Mouse (Mus musculus): ENCODE results near the gene Asxl1. TPM values are rescaled to one million over a fixed set of nuclear protein-coding genes. Genes with fewer than 3 reads are reported as not detected.

Gene Asxl1
- polyA plus RNA-seq (2014; fragmentation: Nextera tagmentation; extraction: Ambion mirVana) = 14.0 and 17.0 TPM in 2 replicates

DNA sequence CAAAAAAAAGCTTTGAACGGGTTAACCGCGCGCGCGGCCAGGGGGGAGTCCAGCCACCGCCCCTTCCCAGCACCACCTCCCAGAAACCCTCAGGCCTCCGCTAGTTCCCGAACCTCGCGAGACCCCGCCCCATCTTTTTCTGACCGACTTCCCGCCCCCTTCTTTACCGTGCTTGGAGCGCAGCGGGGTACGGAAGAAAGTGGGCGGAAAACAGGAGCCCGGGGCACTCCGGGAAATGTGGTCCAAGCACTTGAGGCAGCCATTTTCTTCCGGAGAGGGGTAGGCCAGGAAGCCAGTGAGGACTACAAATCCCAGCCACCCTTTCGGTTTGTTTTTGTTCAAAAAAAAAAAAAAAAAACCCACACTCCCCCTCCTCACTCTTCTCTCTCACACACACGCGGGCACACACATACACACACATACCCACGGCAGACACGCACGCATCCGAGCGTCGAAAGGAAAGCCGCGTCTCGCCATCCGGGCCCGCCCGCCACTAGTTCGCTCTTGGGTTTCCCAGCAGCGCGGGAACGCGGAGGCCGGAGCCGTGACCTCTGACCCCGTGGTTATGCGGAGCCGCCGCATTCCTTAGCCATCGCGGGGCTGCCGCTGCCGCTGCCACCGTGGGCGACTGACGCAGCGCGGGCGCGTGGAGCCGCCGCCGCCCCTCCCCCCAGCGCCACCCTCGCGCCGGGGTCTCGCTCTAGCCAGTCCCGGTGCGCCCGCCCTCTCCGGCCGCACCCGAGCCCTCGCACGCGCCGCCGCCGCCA, at the start of gene Asxl1:
TSS of gene Asxl1 (plus strand) at position 376 of the 767 bp plus-strand sequence.
- ATAC-seq (ENCODE audit: insufficient number of reproducible peaks, insufficient read depth, low FRiP score, low read depth) = peak; percentile 95
- peak within 1 kb of the TSS; percentile 75 for H3K4me2 ChIP-seq (ENCODE audit: low read length)
- H3K27ac ChIP-seq (replicated peaks in 1 of 2; ENCODE audit: control insufficient read depth in 1 of 2, insufficient read depth in 1 of 2, low read depth in 2 of 2, low read length in 2 of 2) = peak within 1 kb of the TSS; percentile 99 to 100
- peak within 1 kb of the TSS; percentile 86 to 96 for H3K4me3 ChIP-seq (ENCODE audit: control insufficient read depth in 1 of 2, insufficient read depth in 1 of 2, low read depth in 1 of 2, low read length in 2 of 2)
- no peaks in the 10 kb centered on the region for H3K27me3 ChIP-seq (ENCODE audit: control insufficient read depth, insufficient read depth, low read length)
- H3K9ac ChIP-seq (ENCODE audit: low read length) = peak within 1 kb of the TSS; percentile 99
- WGBS = under 1% methylated on average over 70 of the region's 79 CpGs
- peaks cover 13% of the 10 kb centered on the region for H3K36me3 ChIP-seq (ENCODE audit: control insufficient read depth, insufficient read depth, low read length)
- no peaks in the 10 kb centered on the region for H3K9me3 ChIP-seq (ENCODE audit: control insufficient read depth, low read length)
- H3K4me1 ChIP-seq (ENCODE audit: control insufficient read depth in 2 of 2, insufficient read depth in 2 of 2, low read length in 2 of 2) = peaks cover 6 to 32% of the 10 kb centered on the region in 2 experiments

DNA sequence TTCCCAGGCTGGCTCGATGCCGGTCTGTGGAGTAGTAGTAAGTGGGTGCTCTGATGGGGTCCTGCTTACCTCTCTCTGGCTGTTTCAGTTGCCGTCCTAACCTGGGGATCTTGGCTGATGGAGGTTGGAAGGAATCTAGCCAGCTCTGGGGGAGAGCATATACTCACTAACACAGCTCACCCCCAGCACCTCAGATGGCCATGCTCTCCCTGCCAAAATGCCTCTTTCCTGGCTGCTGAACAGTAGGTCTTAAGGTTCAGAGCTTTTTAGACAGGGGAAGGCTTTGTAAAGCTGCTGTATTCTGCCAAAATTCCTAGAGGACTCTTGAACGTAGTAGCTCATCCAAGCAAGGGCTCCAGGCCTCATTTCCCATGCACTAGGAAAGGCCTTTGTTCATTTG, 47.9 kb upstream of the Asxl1 start:
- no peak overlapping the region for H3K4me2 ChIP-seq (ENCODE audit: low read length)
- H3K4me3 ChIP-seq (ENCODE audit: control insufficient read depth in 1 of 2, insufficient read depth in 1 of 2, low read depth in 1 of 2, low read length in 2 of 2) = no peak overlapping the region
- WGBS = 89% methylated on average over 4 of the region's 4 CpGs
- 0 out of 2 replicates have a peak, but pooled peaks cover 3% of the 10 kb centered on the region for H3K36me3 ChIP-seq (ENCODE audit: control insufficient read depth, insufficient read depth, low read length)
- H3K4me1 ChIP-seq (ENCODE audit: control insufficient read depth in 2 of 2, insufficient read depth in 2 of 2, low read length in 2 of 2) = no peaks in the 10 kb centered on the region
- H3K27me3 ChIP-seq (ENCODE audit: control insufficient read depth, insufficient read depth, low read length) = no peaks in the 10 kb centered on the region
- no peaks in the 10 kb centered on the region for H3K9me3 ChIP-seq (ENCODE audit: control insufficient read depth, low read length)
- no peak for ATAC-seq (ENCODE audit: insufficient number of reproducible peaks, insufficient read depth, low FRiP score, low read depth)
- no peak overlapping the region for H3K27ac ChIP-seq (replicated peaks in 1 of 2; ENCODE audit: control insufficient read depth in 1 of 2, insufficient read depth in 1 of 2, low read depth in 2 of 2, low read length in 2 of 2)
- H3K9ac ChIP-seq (ENCODE audit: low read length) = no peak overlapping the region

- Histone ChIP-seq H3K27me3 (ENCODE audit: control insufficient read depth, insufficient read depth, low read length) (no peaks in the 10 kb centered on the region), H3K4me1 (ENCODE audit: control insufficient read depth in 2 of 2, insufficient read depth in 2 of 2, low read length in 2 of 2) (no peaks in the 10 kb centered on the region), H3K4me2 (ENCODE audit: low read length) (no peak overlapping the region), H3K9ac (ENCODE audit: low read length) (no peak overlapping the region), H3K4me3 (ENCODE audit: control insufficient read depth in 1 of 2, insufficient read depth in 1 of 2, low read depth in 1 of 2, low read length in 2 of 2) (no peak overlapping the region), H3K27ac (replicated peaks in 1 of 2; ENCODE audit: control insufficient read depth in 1 of 2, insufficient read depth in 1 of 2, low read depth in 2 of 2, low read length in 2 of 2) (no peak overlapping the region), H3K9me3 (ENCODE audit: control insufficient read depth, low read length) (no peaks in the 10 kb centered on the region), H3K36me3 (ENCODE audit: control insufficient read depth, insufficient read depth, low read length) (0 out of 2 replicates have a peak, but pooled peaks cover 3% of the 10 kb centered on the region)
- WGBS = 76% methylated on average over 4 of the region's 4 CpGs
- ATAC-seq (ENCODE audit: insufficient number of reproducible peaks, insufficient read depth, low FRiP score, low read depth) = no peak
These were observed 47.2 kb upstream of the Asxl1 start for GRCm38 (mm10) chr2:153298460-153298859.

DNA sequence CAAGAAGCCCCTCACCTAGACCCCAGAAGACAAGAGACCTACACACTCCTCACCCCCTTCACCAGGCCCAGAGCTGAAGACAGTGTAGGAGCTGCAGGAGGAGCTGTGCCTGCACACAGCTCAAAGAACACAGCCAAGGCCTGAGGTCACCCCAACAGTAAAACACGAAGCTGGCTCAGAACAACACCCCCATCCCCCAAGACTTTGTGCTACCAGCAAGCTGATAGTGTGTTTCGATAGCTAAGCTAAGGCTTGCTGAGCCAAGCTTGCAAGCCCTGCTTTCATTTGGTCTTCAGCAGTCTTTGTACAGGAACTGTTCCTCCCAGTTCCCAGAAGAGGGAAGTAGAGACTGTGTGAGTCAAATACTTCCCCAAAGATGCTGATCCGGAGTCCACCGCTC, 46.8 kb upstream of the Asxl1 start:
- no peak overlapping the region for H3K27ac ChIP-seq (replicated peaks in 1 of 2; ENCODE audit: control insufficient read depth in 1 of 2, insufficient read depth in 1 of 2, low read depth in 2 of 2, low read length in 2 of 2)
- WGBS = 67% methylated on average over 4 of the region's 4 CpGs
- no peak for ATAC-seq (ENCODE audit: insufficient number of reproducible peaks, insufficient read depth, low FRiP score, low read depth)

GRCm38 (mm10) chr2:153301123-153301522, 44.5 kb upstream of the Asxl1 start:
- Histone ChIP-seq H3K27me3 (ENCODE audit: control insufficient read depth, insufficient read depth, low read length) (no peaks in the 10 kb centered on the region), H3K9me3 (ENCODE audit: control insufficient read depth, low read length) (no peaks in the 10 kb centered on the region), H3K4me1 (ENCODE audit: control insufficient read depth in 2 of 2, insufficient read depth in 2 of 2, low read length in 2 of 2) (peaks cover 4 to 7% of the 10 kb centered on the region in 2 experiments), H3K4me3 (ENCODE audit: control insufficient read depth in 1 of 2, insufficient read depth in 1 of 2, low read depth in 1 of 2, low read length in 2 of 2) (no peak overlapping the region), H3K36me3 (ENCODE audit: control insufficient read depth, insufficient read depth, low read length) (no peaks in the 10 kb centered on the region), H3K9ac (ENCODE audit: low read length) (no peak overlapping the region), H3K4me2 (ENCODE audit: low read length) (no peak overlapping the region), H3K27ac (replicated peaks in 1 of 2; ENCODE audit: control insufficient read depth in 1 of 2, insufficient read depth in 1 of 2, low read depth in 2 of 2, low read length in 2 of 2) (no peak overlapping the region)
- 91% methylated on average over 5 of the region's 5 CpGs for whole genome bisulfite sequencing
- no peak for ATAC-seq (ENCODE audit: insufficient number of reproducible peaks, insufficient read depth, low FRiP score, low read depth)

More for the DNA sequence above, 46.8 kb upstream of the Asxl1 start:
- Histone ChIP-seq H3K36me3 (ENCODE audit: control insufficient read depth, insufficient read depth, low read length) (0 out of 2 replicates have a peak, but pooled peaks cover 3% of the 10 kb centered on the region), H3K4me2 (ENCODE audit: low read length) (no peak overlapping the region), H3K4me1 (ENCODE audit: control insufficient read depth in 2 of 2, insufficient read depth in 2 of 2, low read length in 2 of 2) (no peaks in the 10 kb centered on the region), H3K9me3 (ENCODE audit: control insufficient read depth, low read length) (no peaks in the 10 kb centered on the region), H3K4me3 (ENCODE audit: control insufficient read depth in 1 of 2, insufficient read depth in 1 of 2, low read depth in 1 of 2, low read length in 2 of 2) (no peak overlapping the region), H3K27me3 (ENCODE audit: control insufficient read depth, insufficient read depth, low read length) (no peaks in the 10 kb centered on the region), H3K9ac (ENCODE audit: low read length) (no peak overlapping the region)

DNA sequence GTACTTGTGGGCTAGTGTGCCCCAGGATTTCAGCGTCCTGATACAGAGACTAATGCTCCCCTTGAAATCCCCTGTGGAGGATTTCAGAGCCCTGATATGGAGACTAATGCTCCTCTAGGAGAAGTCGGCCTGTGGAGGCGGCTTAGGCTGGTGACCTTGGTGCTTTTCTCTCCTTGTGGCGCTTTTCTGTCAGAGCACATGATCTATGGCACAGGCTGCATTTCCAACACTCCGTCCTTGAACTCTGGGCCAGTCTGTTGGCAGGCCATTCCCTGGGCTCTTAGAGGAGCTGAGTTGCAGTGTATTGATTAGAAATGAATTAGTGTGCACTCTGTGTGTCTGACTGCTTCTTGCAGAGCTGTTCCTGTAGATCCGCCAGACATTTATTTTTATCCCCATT, 40.4 kb upstream of the Asxl1 start:
- Histone ChIP-seq H3K4me1 (ENCODE audit: control insufficient read depth in 2 of 2, insufficient read depth in 2 of 2, low read length in 2 of 2) (peaks cover 4 to 9% of the 10 kb centered on the region in 2 experiments), H3K27me3 (ENCODE audit: control insufficient read depth, insufficient read depth, low read length) (no peaks in the 10 kb centered on the region), H3K4me3 (ENCODE audit: control insufficient read depth in 1 of 2, insufficient read depth in 1 of 2, low read depth in 1 of 2, low read length in 2 of 2) (no peak overlapping the region), H3K4me2 (ENCODE audit: low read length) (peak overlapping the region; percentile 34; the same call in 1 of the 2 replicates), H3K36me3 (ENCODE audit: control insufficient read depth, insufficient read depth, low read length) (no peaks in the 10 kb centered on the region), H3K9me3 (ENCODE audit: control insufficient read depth, low read length) (no peaks in the 10 kb centered on the region), H3K9ac (ENCODE audit: low read length) (peak overlapping the region; percentile 52), H3K27ac (replicated peaks in 1 of 2; ENCODE audit: control insufficient read depth in 1 of 2, insufficient read depth in 1 of 2, low read depth in 2 of 2, low read length in 2 of 2) (peak overlapping the region; percentile 81 to 89)
- ATAC-seq (ENCODE audit: insufficient number of reproducible peaks, insufficient read depth, low FRiP score, low read depth) = no peak
- 36% methylated on average over 6 of the region's 6 CpGs for WGBS

GRCm38 (mm10) chr2:153308586-153308985, 37.0 kb upstream of the Asxl1 start:
- Histone ChIP-seq H3K9me3 (ENCODE audit: control insufficient read depth, low read length) (no peaks in the 10 kb centered on the region), H3K4me3 (ENCODE audit: control insufficient read depth in 1 of 2, insufficient read depth in 1 of 2, low read depth in 1 of 2, low read length in 2 of 2) (no peak overlapping the region), H3K27ac (replicated peaks in 1 of 2; ENCODE audit: control insufficient read depth in 1 of 2, insufficient read depth in 1 of 2, low read depth in 2 of 2, low read length in 2 of 2) (no peak overlapping the region), H3K4me1 (ENCODE audit: control insufficient read depth in 2 of 2, insufficient read depth in 2 of 2, low read length in 2 of 2) (peaks cover 4 to 10% of the 10 kb centered on the region in 2 experiments), H3K27me3 (ENCODE audit: control insufficient read depth, insufficient read depth, low read length) (no peaks in the 10 kb centered on the region), H3K4me2 (ENCODE audit: low read length) (no peak overlapping the region), H3K9ac (ENCODE audit: low read length) (no peak overlapping the region), H3K36me3 (ENCODE audit: control insufficient read depth, insufficient read depth, low read length) (no peaks in the 10 kb centered on the region)
- no peak for ATAC-seq (ENCODE audit: insufficient number of reproducible peaks, insufficient read depth, low FRiP score, low read depth)
- WGBS = 81% methylated on average over 7 of the region's 7 CpGs
